Mouse (Mus musculus): ENCODE data around the gene Alg9.

Gene Alg9

GRCm38 (mm10) chr9:50756711-50757110 lies 18.1 kb upstream of the Alg9 start:
- no peak for DNase-seq (ENCODE audit: low read depth)

GRCm38 (mm10) chr9:50761520-50762243 lies 13.1 kb upstream of the Alg9 start:
- no peak for DNase-seq (ENCODE audit: low read depth)

- DNase-seq (ENCODE audit: low read depth), result no peak
Observed at GRCm38 (mm10) chr9:50763331-50763730, 11.5 kb upstream of the Alg9 start.

GRCm38 (mm10) chr9:50767531-50768106 lies 7.2 kb upstream of the Alg9 start:
- DNase-seq (ENCODE audit: low read depth), result no peak

GRCm38 (mm10) chr9:50768107-50769002 lies 6.5 kb upstream of the Alg9 start, which contains the start of gene Fdxacb1:
Fdxacb1 (plus strand) TSS chr9:50768236.
- DNase-seq (ENCODE audit: low read depth), result peak; percentile 99

GRCm38 (mm10) chr9:50770011-50770410 lies 4.8 kb upstream of the Alg9 start:
- no peak for DNase-seq (ENCODE audit: low read depth)

GRCm38 (mm10) chr9:50774026-50774462 lies 775 bp upstream of the Alg9 start:
- DNase-seq (ENCODE audit: low read depth), result peak; percentile 37

GRCm38 (mm10) chr9:50775662-50776126 lies 875 bp downstream of the Alg9 start:
- DNase-seq (ENCODE audit: low read depth), result peak; percentile 49

- no peak for DNase-seq (ENCODE audit: low read depth)
Observed at GRCm38 (mm10) chr9:50776162-50776760, 1.4 kb downstream of the Alg9 start.

GRCm38 (mm10) chr9:50782155-50782554 lies 7.3 kb downstream of the Alg9 start:
- DNase-seq (ENCODE audit: low read depth), result peak; percentile 70

- DNase-seq (ENCODE audit: low read depth), result no peak
Observed at GRCm38 (mm10) chr9:50795266-50795665, 20.4 kb downstream of the Alg9 start.

GRCm38 (mm10) chr9:50796776-50797175 lies 22.0 kb downstream of the Alg9 start:
- DNase-seq (ENCODE audit: low read depth), result no peak

GRCm38 (mm10) chr9:50797641-50798040 lies 22.8 kb downstream of the Alg9 start:
- DNase-seq (ENCODE audit: low read depth), result no peak

GRCm38 (mm10) chr9:50798368-50798767 lies 23.5 kb downstream of the Alg9 start:
- no peak for DNase-seq (ENCODE audit: low read depth)

GRCm38 (mm10) chr9:50800985-50801384 lies 26.2 kb downstream of the Alg9 start:
- peak; percentile 73 for DNase-seq (ENCODE audit: low read depth)

GRCm38 (mm10) chr9:50803055-50803671 lies 28.3 kb downstream of the Alg9 start:
- no peak for DNase-seq (ENCODE audit: low read depth)

GRCm38 (mm10) chr9:50808471-50808870 lies 33.7 kb downstream of the Alg9 start:
- DNase-seq (ENCODE audit: low read depth), result no peak

- DNase-seq (ENCODE audit: low read depth), result no peak
Observed at GRCm38 (mm10) chr9:50809146-50809545, 34.3 kb downstream of the Alg9 start.

GRCm38 (mm10) chr9:50811187-50811586 lies 36.4 kb downstream of the Alg9 start:
- DNase-seq (ENCODE audit: low read depth), result no peak

GRCm38 (mm10) chr9:50811746-50812145 lies 36.9 kb downstream of the Alg9 start:
- DNase-seq (ENCODE audit: low read depth), result no peak

GRCm38 (mm10) chr9:50813796-50814195 lies 39.0 kb downstream of the Alg9 start:
- no peak for DNase-seq (ENCODE audit: low read depth)

- no peak for DNase-seq (ENCODE audit: low read depth)
Observed at GRCm38 (mm10) chr9:50815666-50816065, 40.8 kb downstream of the Alg9 start.
